Mouse (Mus musculus) ES-Bruce4 (cell line): ENCODE measurements around the gene Atg14.

Source experiments
- CTCF ChIP-seq: IDR thresholded peaks from one replicate; pipeline ENCODE4 v1.8.1; 2011; ENCODE audit warnings: low read depth, low read length
- POLR2A ChIP-seq: IDR thresholded peaks from one replicate; pipeline ENCODE4 v1.8.1; 2011; ENCODE audit warnings: low read length; ENCODE audit not compliant: insufficient read depth

DNA sequence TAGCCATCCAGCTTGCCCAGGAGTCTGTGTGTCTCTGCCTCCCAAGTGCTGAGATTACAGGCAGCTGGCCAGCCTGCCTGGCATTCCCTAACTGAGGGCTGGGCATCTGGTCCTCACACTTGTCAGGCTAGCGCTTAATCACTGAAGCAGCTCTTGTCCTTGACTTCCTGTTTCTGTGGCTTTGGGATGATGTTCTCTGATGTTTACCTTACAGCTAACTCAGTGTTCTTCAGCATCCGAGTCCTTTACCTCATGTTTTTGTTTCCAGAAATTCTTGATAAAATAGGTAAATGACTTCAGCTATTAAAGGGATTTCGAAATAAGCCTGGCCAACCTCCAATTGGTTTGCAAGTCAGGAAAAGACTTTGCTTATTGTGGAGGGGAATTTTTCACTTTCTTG is 66.4 kb downstream of the Atg14 start:
- TF ChIP-seq CTCF = no peak
- TF ChIP-seq POLR2A = no peak
